Mouse (Mus musculus) G1E-ER4 (cell line): ENCODE results near the gene Mapt. TPM values are rescaled to one million over a fixed set of nuclear protein-coding genes. Genes with fewer than 3 reads are reported as not detected.

Source experiments
- GATA1 ChIP-seq: IDR thresholded peaks from one replicate; pipeline ENCODE4 v1.8.0; 2012; ENCODE audit warnings: low read length, inconsistent platforms
- polyA plus RNA-seq: library from polyadenylated mRNA; stranded (reverse); fragments of >175 nt; gene quantifications from 2 replicates; pipeline ENCODE4 v1.2.3, GENCODE M21; 2012

Mapt gene
- polyA plus RNA-seq, 1 experiment, result 5.0 TPM

GRCm38 (mm10) chr11:104362704-104363103 is 131.5 kb downstream of the Mapt start:
- no peak for TF ChIP-seq GATA1

- TF ChIP-seq GATA1, result no peak
Observed at GRCm38 (mm10) chr11:104363823-104364600, 132.8 kb downstream of the Mapt start.

DNA sequence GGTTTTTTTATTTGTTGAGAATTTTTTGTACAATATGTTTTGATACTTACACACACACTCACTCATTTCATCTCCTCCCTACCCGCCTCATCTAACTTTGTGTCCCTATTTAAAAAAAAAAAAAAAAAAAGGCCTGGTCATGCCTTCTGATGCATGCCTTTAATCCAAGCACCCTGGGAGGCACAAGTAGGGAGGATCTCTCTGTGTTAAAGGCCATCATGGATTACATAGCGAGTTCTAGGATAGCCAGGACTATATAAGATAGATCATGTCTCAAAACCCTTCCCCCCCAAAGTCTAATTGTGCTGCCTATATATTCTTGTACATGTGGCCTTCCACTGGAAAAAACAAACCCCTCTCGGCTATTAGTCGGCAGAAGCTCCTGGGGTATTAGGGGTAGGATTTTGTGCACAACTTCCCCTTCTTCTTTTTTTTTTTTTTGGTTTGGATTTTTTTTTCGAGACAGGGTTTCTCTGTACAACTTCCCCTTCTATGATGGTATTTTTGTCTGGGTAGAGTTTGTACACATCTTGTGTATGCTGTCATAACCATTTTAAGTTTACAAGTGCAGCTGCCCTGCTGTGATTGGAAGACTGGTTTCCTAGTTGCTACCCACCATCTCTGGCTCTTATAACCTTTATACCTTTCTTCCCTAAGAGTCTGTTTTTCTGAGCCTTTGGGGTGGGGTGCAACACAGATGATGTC is 136.4 kb downstream of the Mapt start:
- no peak for TF ChIP-seq GATA1

DNA sequence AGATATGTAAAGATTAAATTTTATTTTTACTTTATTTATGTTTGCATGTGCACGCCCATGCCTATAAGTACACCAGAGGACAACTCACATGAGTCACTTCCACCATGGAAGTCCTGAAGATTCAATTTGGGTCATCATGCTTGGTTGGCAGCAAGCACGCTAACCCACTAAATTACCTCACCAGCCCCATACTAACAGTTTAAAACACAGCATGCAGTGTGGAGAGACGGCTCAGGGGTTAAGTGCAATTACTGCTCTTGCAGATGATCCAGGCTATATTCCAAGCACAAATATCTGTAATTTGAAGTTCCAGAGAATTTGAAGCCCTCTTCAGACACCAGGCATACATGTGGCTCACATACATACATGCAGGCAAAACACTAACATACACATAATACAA is 145.1 kb downstream of the Mapt start:
- no peak for TF ChIP-seq GATA1

GRCm38 (mm10) chr11:104379635-104380034 is 148.4 kb downstream of the Mapt start:
- no peak for TF ChIP-seq GATA1

Other genes with a start within 250 kb of the Mapt start
- gene Crhr1, start 98.5 kb upstream of the Mapt start, polyA plus RNA-seq, result not detected in 2 replicates
- not detected in 2 replicates for gene Sppl2c, start 45.1 kb upstream of the Mapt start, polyA plus RNA-seq
- gene Kansl1, start 237.5 kb downstream of the Mapt start, polyA plus RNA-seq, result 134 and 156 TPM in 2 replicates